Mouse (Mus musculus) liver, postnatal 0 days (tissue): ENCODE measurements at regions not wholly inside any gene's neighbourhood (a gene's known extent, or its start where the extent isn't known, plus 50 kb on each side); places are given as distances from the start of the nearest gene placed in this dataset.

Experiments
- ATAC-seq: fragments of 200-750 bp; cut with Nextera tagmentation; 2 replicates; pipeline ENCODE4 v1.8.0; 2017; ENCODE audit warnings: mild to moderate bottlenecking, moderate library complexity
- DNase-seq: peaks from one replicate; pipeline ENCODE4 v3.0.0-alpha.2; 2016
- H3K27ac ChIP-seq: fragments of 300-500 bp; sonication (generic); 2 replicates; pipeline ENCODE4 v1.5.1; 2014; ENCODE audit warnings: antibody characterized with exemption, moderate library complexity, mild to moderate bottlenecking, low read depth
- H3K27me3 ChIP-seq: fragments of 300-500 bp; sonication (generic); 2 replicates; pipeline ENCODE4 v1.6.1; 2014; ENCODE audit warnings: low read length, control low read depth, mixed read lengths; ENCODE audit not compliant: insufficient read depth
- H3K36me3 ChIP-seq: fragments of 300-500 bp; sonication (generic); replicated peaks from 2 replicates; pipeline ENCODE4 v1.6.1; 2014; ENCODE audit warnings: mild to moderate bottlenecking, control low read depth, low read length, moderate library complexity, mixed read lengths; ENCODE audit not compliant: insufficient read depth
- H3K4me1 ChIP-seq: fragments of 300-500 bp; sonication (generic); 2 replicates; pipeline ENCODE4 v1.6.1; 2014; ENCODE audit warnings: antibody characterized with exemption, mild to moderate bottlenecking, control low read depth; ENCODE audit not compliant: insufficient read depth
- H3K4me2 ChIP-seq: fragments of 300-500 bp; sonication (generic); 2 replicates; pipeline ENCODE4 v1.6.1; 2014; ENCODE audit warnings: low read depth, mild to moderate bottlenecking, low read length, moderate library complexity, mixed read lengths
- H3K4me3 ChIP-seq: fragments of 300-500 bp; sonication (generic); 2 replicates; pipeline ENCODE4 v1.5.1; 2014; ENCODE audit warnings: low read depth, low read length
- H3K9ac ChIP-seq: fragments of 300-500 bp; sonication (generic); replicated peaks from 2 replicates; pipeline ENCODE4 v1.6.1; 2014; ENCODE audit warnings: mild to moderate bottlenecking, moderate library complexity
- H3K9me3 ChIP-seq: fragments of 300-500 bp; sonication (generic); 2 replicates; pipeline ENCODE4 v1.6.1; 2016; ENCODE audit warnings: mild to moderate bottlenecking, control low read depth, low read length, mixed read lengths
- CTCF ChIP-seq: sonication (generic); IDR thresholded peaks from 2 replicates; pipeline ENCODE4 v1.5.1; 2016; ENCODE audit warnings: antibody characterized with exemption, low read depth
- EP300 ChIP-seq: IDR thresholded peaks from 2 replicates; pipeline ENCODE4 v1.6.1; 2016; ENCODE audit warnings: antibody characterized with exemption, low read depth, mild to moderate bottlenecking
- WGBS: fragments of 180-500 bp; shearing (Covaris S2); extraction: QIAGEN DNeasy Blood & Tissue Kit; methylation state at CpG from one replicate; pipeline ENCODE4 v1.1.7; 2014; ENCODE audit not compliant: insufficient replicate concordance; 5-methylcytosine and 5-hydroxymethylcytosine counted together

GRCm38 (mm10) chr6:99891790-99892189, 165.6 kb upstream of the Prok2 start:
- H3K9ac ChIP-seq = no peak overlapping the region
- ATAC-seq (no peak), DNase-seq (no peak)
- H3K27ac ChIP-seq = no peak overlapping the region
- H3K4me1 ChIP-seq = no peaks in the 10 kb centered on the region
- H3K4me3 ChIP-seq = no peak overlapping the region
- H3K9me3 ChIP-seq = no peaks in the 10 kb centered on the region
- no peaks in the 10 kb centered on the region for H3K36me3 ChIP-seq
- 45% methylated on average over 2 of the region's 2 CpGs for WGBS
- no peak for TF ChIP-seq EP300
- TF ChIP-seq CTCF = no peak
- no peak overlapping the region for H3K4me2 ChIP-seq
- peaks cover 6% of the 10 kb centered on the region; the same call in 1 of the 2 replicates for H3K27me3 ChIP-seq

GRCm38 (mm10) chr6:99890805-99891204, 164.6 kb upstream of the Prok2 start:
- Histone ChIP-seq H3K4me3 (no peak overlapping the region), H3K4me1 (no peaks in the 10 kb centered on the region), H3K4me2 (no peak overlapping the region), H3K27ac (no peak overlapping the region), H3K27me3 (peaks cover 6% of the 10 kb centered on the region; the same call in 1 of the 2 replicates), H3K36me3 (no peaks in the 10 kb centered on the region), H3K9me3 (no peaks in the 10 kb centered on the region), H3K9ac (no peak overlapping the region)
- TF ChIP-seq EP300 (no peak), CTCF (peak; percentile 37)
- 71% methylated on average over 5 of the region's 5 CpGs for WGBS
- DNase-seq = no peak
- ATAC-seq = no peak

GRCm38 (mm10) chr6:99889055-99889454, 162.9 kb upstream of the Prok2 start:
- TF ChIP-seq EP300 = no peak
- TF ChIP-seq CTCF = no peak
- Histone ChIP-seq H3K4me1 (no peaks in the 10 kb centered on the region), H3K36me3 (no peaks in the 10 kb centered on the region), H3K4me3 (no peak overlapping the region), H3K27me3 (peaks cover 6% of the 10 kb centered on the region; the same call in 1 of the 2 replicates), H3K4me2 (no peak overlapping the region), H3K9me3 (no peaks in the 10 kb centered on the region), H3K9ac (no peak overlapping the region), H3K27ac (no peak overlapping the region)
- ATAC-seq (no peak), DNase-seq (no peak)
- WGBS = 31% methylated on average over 9 of the region's 9 CpGs

- no peaks in the 10 kb centered on the region for H3K36me3 ChIP-seq
- no peak overlapping the region for H3K4me2 ChIP-seq
- ATAC-seq (no peak), DNase-seq (no peak)
- TF ChIP-seq CTCF (no peak), EP300 (no peak)
- H3K4me3 ChIP-seq = no peak overlapping the region
- 63% methylated on average over 8 of the region's 8 CpGs for WGBS
- no peak overlapping the region for H3K9ac ChIP-seq
- no peak overlapping the region for H3K27ac ChIP-seq
- H3K4me1 ChIP-seq = no peaks in the 10 kb centered on the region
- peaks cover 6% of the 10 kb centered on the region; the same call in 1 of the 2 replicates for H3K27me3 ChIP-seq
- no peaks in the 10 kb centered on the region for H3K9me3 ChIP-seq
Measured at GRCm38 (mm10) chr6:99887904-99888303, 161.7 kb upstream of the Prok2 start.

- no peaks in the 10 kb centered on the region for H3K9me3 ChIP-seq
- no peak for ATAC-seq
- no peaks in the 10 kb centered on the region for H3K4me1 ChIP-seq
- WGBS = 15% methylated on average over 7 of the region's 7 CpGs
- H3K36me3 ChIP-seq = no peaks in the 10 kb centered on the region
- H3K4me2 ChIP-seq = no peak overlapping the region
- peaks cover 3% of the 10 kb centered on the region; the same call in 1 of the 2 replicates for H3K27me3 ChIP-seq
- DNase-seq = no peak
- H3K9ac ChIP-seq = no peak overlapping the region
- TF ChIP-seq CTCF (no peak), EP300 (no peak)
- no peak overlapping the region for H3K4me3 ChIP-seq
- no peak overlapping the region for H3K27ac ChIP-seq
Measured at GRCm38 (mm10) chr6:99884755-99885154, 158.6 kb upstream of the Prok2 start.

GRCm38 (mm10) chr6:99884054-99884453, 157.9 kb upstream of the Prok2 start:
- DNase-seq (no peak), ATAC-seq (no peak)
- Histone ChIP-seq H3K4me1 (no peaks in the 10 kb centered on the region), H3K27ac (no peak overlapping the region), H3K9ac (no peak overlapping the region), H3K27me3 (0 out of 2 replicates have a peak, but pooled peaks cover 2% of the 10 kb centered on the region), H3K9me3 (no peaks in the 10 kb centered on the region), H3K36me3 (no peaks in the 10 kb centered on the region), H3K4me3 (no peak overlapping the region), H3K4me2 (no peak overlapping the region)
- no peak for TF ChIP-seq EP300
- no peak for TF ChIP-seq CTCF
- WGBS = 68% methylated on average over 3 of the region's 3 CpGs

GRCm38 (mm10) chr6:99881606-99882005, 155.4 kb upstream of the Prok2 start:
- Histone ChIP-seq H3K36me3 (no peaks in the 10 kb centered on the region), H3K27me3 (no peaks in the 10 kb centered on the region), H3K27ac (no peak overlapping the region), H3K4me2 (no peak overlapping the region), H3K9me3 (no peaks in the 10 kb centered on the region), H3K9ac (no peak overlapping the region), H3K4me1 (no peaks in the 10 kb centered on the region), H3K4me3 (no peak overlapping the region)
- WGBS = 63% methylated on average over 4 of the region's 4 CpGs
- no peak for TF ChIP-seq CTCF
- TF ChIP-seq EP300 = no peak
- DNase-seq (no peak), ATAC-seq (no peak)
